Mouse (Mus musculus) myocyte (in vitro differentiated cells): ENCODE data around the gene Eif2s2. TPM values are rescaled to one million over a fixed set of nuclear protein-coding genes. Genes with fewer than 3 reads are reported as not detected.
"Not testable (repeated sequence)": the region's sequence is repeated elsewhere in the genome, so short reads cannot be mapped to it uniquely, and the experiment has no call there.

Source experiments
- H3K27me3 ChIP-seq: one replicate; pipeline ENCODE4 v1.6.1; 2011; ENCODE audit not compliant: control insufficient read depth, insufficient read depth, insufficient read length
- H3K36me3 ChIP-seq: one replicate; pipeline ENCODE4 v1.6.1; 2011; ENCODE audit not compliant: control insufficient read depth, insufficient read depth
- H3K4me2 ChIP-seq: one replicate; pipeline ENCODE4 v1.6.1; 2011; ENCODE audit warnings: low read depth, control low read depth
- H3K4me3 ChIP-seq: one replicate; pipeline ENCODE4 v1.5.1; 2011; ENCODE audit warnings: mild to moderate bottlenecking, control low read depth, moderate library complexity
- H3K79me2 ChIP-seq: one replicate; pipeline ENCODE4 v1.6.1; 2011; ENCODE audit not compliant: control insufficient read depth, insufficient read depth
- H3ac ChIP-seq: one replicate; pipeline ENCODE4 v1.6.1; 2011; ENCODE audit not compliant: control insufficient read depth, insufficient read length
- CEBPB ChIP-seq: IDR thresholded peaks from 2 replicates; pipeline ENCODE4 v1.6.1; 2011; ENCODE audit warnings: mild to moderate bottlenecking, moderate library complexity; ENCODE audit not compliant: poor library complexity, insufficient read depth, severe bottlenecking
- E2F4 ChIP-seq: IDR thresholded peaks from one replicate; pipeline ENCODE4 v1.6.1; 2011; ENCODE audit warnings: mild to moderate bottlenecking, control low read depth, moderate library complexity; ENCODE audit not compliant: insufficient read depth
- MAX ChIP-seq: IDR thresholded peaks from one replicate; pipeline ENCODE4 v1.6.1; 2011; ENCODE audit warnings: low read depth, mild to moderate bottlenecking, control low read depth
- MYOD1 ChIP-seq, 3 experiments: IDR thresholded peaks; one replicate each; pipeline ENCODE4 v1.6.1; 2011; ENCODE audit warnings: control low read depth in 2 of 3, low read depth in 2 of 3, mild to moderate bottlenecking in 2 of 3, moderate library complexity in 1 of 3; ENCODE audit not compliant: insufficient read length in 2 of 3, control insufficient read depth in 1 of 3
- MYOG ChIP-seq, 3 experiments: IDR thresholded peaks; one replicate each; pipeline ENCODE4 v1.6.1; 2011; ENCODE audit warnings: control low read depth in 2 of 3, low read depth in 2 of 3, mild to moderate bottlenecking in 2 of 3; ENCODE audit not compliant: insufficient read length in 2 of 3, control insufficient read depth in 1 of 3, insufficient read depth in 1 of 3
- POLR2A ChIP-seq: IDR thresholded peaks from one replicate; pipeline ENCODE4 v1.6.1; 2011; ENCODE audit warnings: low read depth, mild to moderate bottlenecking, control low read depth, moderate library complexity; ENCODE audit not compliant: insufficient read length
- POLR2AphosphoS2 ChIP-seq: IDR thresholded peaks from one replicate; pipeline ENCODE4 v1.6.1; 2011; ENCODE audit warnings: low read depth, control low read depth; ENCODE audit not compliant: insufficient read length
- REST ChIP-seq: IDR thresholded peaks from one replicate; pipeline ENCODE4 v1.6.1; 2011; ENCODE audit warnings: mild to moderate bottlenecking, control low read depth, moderate library complexity; ENCODE audit not compliant: insufficient read depth, insufficient read length
- SRF ChIP-seq: IDR thresholded peaks from one replicate; pipeline ENCODE4 v1.6.1; 2011; ENCODE audit warnings: low read depth; ENCODE audit not compliant: control insufficient read depth, insufficient read length
- TCF12 ChIP-seq: IDR thresholded peaks from one replicate; pipeline ENCODE4 v1.6.1; 2011; ENCODE audit warnings: mild to moderate bottlenecking, control low read depth; ENCODE audit not compliant: poor library complexity, insufficient read depth, severe bottlenecking
- TCF3 ChIP-seq: IDR thresholded peaks from one replicate; pipeline ENCODE4 v1.6.1; 2011; ENCODE audit warnings: low read depth, control low read depth; ENCODE audit not compliant: insufficient read length
- USF1 ChIP-seq: IDR thresholded peaks from one replicate; pipeline ENCODE4 v1.6.1; 2011; ENCODE audit warnings: low read depth, mild to moderate bottlenecking, control low read depth, moderate library complexity
- polyA plus RNA-seq: library from polyadenylated mRNA; unstranded; fragments of >200 nt; fragmentation: generic; extraction: Trizol; gene quantifications from one replicate; pipeline ENCODE4 v1.2.1, GENCODE M21; 2012; ENCODE audit warnings: missing spikeins

Eif2s2 gene
- polyA plus RNA-seq, 1 experiment, result 143 TPM

GRCm38 (mm10) chr2:154905796-154906195 lies 13.1 kb upstream of the Eif2s2 start:
- Histone ChIP-seq H3K27me3 (no peaks in the 10 kb centered on the region), H3K36me3 (no peaks in the 10 kb centered on the region), H3K4me2 (no peak overlapping the region), H3K79me2 (no peaks in the 10 kb centered on the region), H3K4me3 (no peak overlapping the region), H3ac (no peak overlapping the region)
- no peak for TF ChIP-seq CEBPB
- no peak for TF ChIP-seq MYOD1 (IDR thresholded peaks at IDR 0.05; ENCODE audit: control insufficient read depth in 1 of 3, insufficient read length in 2 of 3, low read depth in 2 of 3)
- no peak for TF ChIP-seq TCF12
- no peak for TF ChIP-seq TCF3
- no peak for TF ChIP-seq USF1
- no peak for TF ChIP-seq SRF
- TF ChIP-seq MYOG (IDR thresholded peaks at IDR 0.05; ENCODE audit: control insufficient read depth in 1 of 3, insufficient read depth in 1 of 3, insufficient read length in 2 of 3, low read depth in 2 of 3), result no peak

- TF ChIP-seq E2F4 (no peak), MAX (no peak), POLR2A (no peak), POLR2AphosphoS2 (no peak), CEBPB (peak; percentile 77; the same call in 1 of the 2 replicates)
These were observed 9.4 kb upstream of the Eif2s2 start for GRCm38 (mm10) chr2:154902111-154902510.

DNA sequence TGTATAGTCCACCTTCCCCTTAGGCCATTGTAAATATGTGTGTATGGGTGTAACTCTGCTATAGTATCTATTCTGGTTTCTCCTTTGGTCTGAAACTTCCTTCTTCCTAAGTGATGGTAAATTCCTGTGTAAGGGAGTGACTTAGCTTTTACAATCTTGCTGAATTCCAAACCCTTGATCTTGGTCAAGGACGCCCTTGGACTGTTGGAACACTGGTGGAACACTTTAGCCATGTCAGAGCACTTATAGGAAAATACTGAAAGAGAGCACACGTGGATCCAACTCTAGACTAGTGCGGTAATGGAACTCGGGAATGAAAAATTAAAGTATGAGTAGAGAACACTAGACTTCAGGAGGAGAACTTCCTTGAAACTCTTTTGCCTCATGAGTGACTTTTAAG lies 6.7 kb upstream of the Eif2s2 start:
- H3K4me3 ChIP-seq, H3K27me3 ChIP-seq, H3K4me2 ChIP-seq, H3K79me2 ChIP-seq, H3ac ChIP-seq, H3K36me3 ChIP-seq: not testable (repeated sequence)

More at GRCm38 (mm10) chr2:154902111-154902510, 9.4 kb upstream of the Eif2s2 start:
- no peak overlapping the region for H3K4me3 ChIP-seq
- H3ac ChIP-seq, result no peak overlapping the region
- no peaks in the 10 kb centered on the region for H3K36me3 ChIP-seq
- H3K4me2 ChIP-seq, result no peak overlapping the region
- H3K79me2 ChIP-seq, result no peaks in the 10 kb centered on the region
- H3K27me3 ChIP-seq, result no peaks in the 10 kb centered on the region

DNA sequence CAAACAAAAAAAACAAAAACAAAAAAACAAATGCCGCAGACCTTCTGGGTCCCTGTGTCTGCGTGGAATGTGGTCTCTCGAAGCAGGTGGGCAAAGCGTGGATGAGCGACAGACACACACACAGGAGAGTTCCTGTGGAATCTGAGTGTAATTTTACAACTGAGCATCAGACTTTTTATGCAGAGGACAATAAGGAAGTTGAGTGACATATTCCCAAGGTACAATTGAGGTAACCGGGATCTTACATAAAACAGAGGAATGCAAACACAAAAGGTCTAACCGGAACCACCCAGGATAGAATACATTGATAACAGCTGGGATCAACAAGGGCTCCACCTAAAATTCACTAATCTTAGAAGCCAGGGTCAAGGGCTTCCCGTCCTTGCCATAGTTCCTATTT lies 6.3 kb upstream of the Eif2s2 start:
- H3K4me2 ChIP-seq, H3ac ChIP-seq, H3K79me2 ChIP-seq, H3K4me3 ChIP-seq, H3K36me3 ChIP-seq, H3K27me3 ChIP-seq: not testable (repeated sequence)

DNA sequence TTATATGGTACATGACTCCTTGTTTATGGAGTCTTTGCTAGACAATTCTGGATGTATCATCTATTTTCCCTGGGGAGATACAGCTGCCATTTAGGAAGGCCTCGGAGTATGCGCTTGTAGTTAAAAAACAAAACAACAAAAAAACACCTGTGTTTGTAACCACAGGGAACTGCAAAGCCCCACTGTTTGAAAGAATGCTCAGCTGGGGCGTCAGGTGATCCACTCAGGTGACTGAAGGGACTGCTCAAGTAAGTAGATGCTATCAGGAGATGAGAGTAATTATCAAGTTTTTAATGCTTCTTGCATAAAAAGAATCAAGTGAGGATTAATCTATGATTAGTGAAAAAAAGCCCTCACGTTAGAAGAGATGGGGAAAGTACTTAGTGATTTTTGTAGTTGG lies 813 bp upstream of the Eif2s2 start:
- H3K4me2 ChIP-seq, result peak overlapping the region; percentile 92
- no peaks in the 10 kb centered on the region for H3K27me3 ChIP-seq
- H3K36me3 ChIP-seq, result peaks cover 6% of the 10 kb centered on the region
- H3K4me3 ChIP-seq, result peak overlapping the region; percentile 100
- H3ac ChIP-seq, result no peak overlapping the region
- H3K79me2 ChIP-seq, result peaks cover 40% of the 10 kb centered on the region
- TF ChIP-seq CEBPB (no peak), SRF (no peak), REST (no peak), USF1 (no peak), POLR2A (no peak), E2F4 (no peak), MAX (no peak), TCF12 (no peak), MYOD1 (IDR thresholded peaks at IDR 0.05; ENCODE audit: control insufficient read depth in 1 of 3, insufficient read length in 2 of 3, low read depth in 2 of 3) (no peak), TCF3 (no peak), MYOG (IDR thresholded peaks at IDR 0.05; ENCODE audit: control insufficient read depth in 1 of 3, insufficient read depth in 1 of 3, insufficient read length in 2 of 3, low read depth in 2 of 3) (no peak), POLR2AphosphoS2 (no peak)

DNA sequence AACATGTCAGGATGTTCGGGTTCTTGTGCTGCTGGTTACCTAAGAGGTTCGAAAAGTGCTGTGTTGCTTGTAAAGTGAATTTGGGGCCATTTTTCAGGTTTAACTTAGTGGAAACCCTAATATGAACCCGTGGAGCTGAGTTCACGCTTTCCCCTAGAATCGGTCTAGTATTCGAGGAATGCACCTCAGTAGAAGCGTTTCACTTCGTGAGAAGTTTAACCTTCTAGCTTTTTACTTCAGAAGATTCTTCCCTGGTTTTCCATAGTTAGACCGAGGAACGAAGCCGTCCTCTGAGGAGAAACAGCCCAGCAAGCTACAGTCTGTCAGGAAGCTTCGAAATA lies 280 bp upstream of the Eif2s2 start:
- H3K36me3 ChIP-seq, result peaks cover 11% of the 10 kb centered on the region
- H3K27me3 ChIP-seq, result no peaks in the 10 kb centered on the region
- peaks cover 45% of the 10 kb centered on the region for H3K79me2 ChIP-seq
- peak overlapping the region; percentile 100 for H3K4me3 ChIP-seq
- peak overlapping the region; percentile 88 for H3ac ChIP-seq
- peak overlapping the region; percentile 92 for H3K4me2 ChIP-seq
- no peak for TF ChIP-seq E2F4
- no peak for TF ChIP-seq TCF12
- TF ChIP-seq REST, result no peak
- TF ChIP-seq POLR2AphosphoS2, result no peak
- no peak for TF ChIP-seq MYOD1 (IDR thresholded peaks at IDR 0.05; ENCODE audit: control insufficient read depth in 1 of 3, insufficient read length in 2 of 3, low read depth in 2 of 3)
- TF ChIP-seq MYOG (IDR thresholded peaks at IDR 0.05; ENCODE audit: control insufficient read depth in 1 of 3, insufficient read depth in 1 of 3, insufficient read length in 2 of 3, low read depth in 2 of 3), result no peak
- no peak for TF ChIP-seq CEBPB
- no peak for TF ChIP-seq POLR2A
- no peak for TF ChIP-seq MAX
- TF ChIP-seq TCF3, result no peak
- no peak for TF ChIP-seq USF1
- TF ChIP-seq SRF, result no peak
